Mouse (Mus musculus) kidney, embryonic 15.5 days (tissue): ENCODE data around the gene Ccnl1. TPM values are rescaled to one million over a fixed set of nuclear protein-coding genes. Genes with fewer than 3 reads are reported as not detected.

Experiments used
- ATAC-seq: fragments of 200-750 bp; cut with Nextera tagmentation; replicated peaks from 2 replicates; pipeline ENCODE4 v1.8.0; 2017; ENCODE audit warnings: moderate TSS enrichment; ENCODE audit not compliant: low FRiP score
- H3K27ac ChIP-seq: fragments of 300-500 bp; sonication (generic); 2 replicates; pipeline ENCODE4 v1.5.1; 2015; ENCODE audit warnings: mild to moderate bottlenecking, inconsistent platforms
- H3K27me3 ChIP-seq: fragments of 300-500 bp; sonication (generic); 2 replicates; pipeline ENCODE4 v1.6.1; 2015; ENCODE audit warnings: inconsistent platforms
- H3K36me3 ChIP-seq: fragments of 300-500 bp; sonication (generic); 2 replicates; pipeline ENCODE4 v1.6.1; 2015; ENCODE audit warnings: inconsistent platforms
- H3K4me1 ChIP-seq: fragments of 300-500 bp; sonication (generic); 2 replicates; pipeline ENCODE4 v1.6.1; 2015; ENCODE audit warnings: inconsistent platforms
- H3K4me2 ChIP-seq: fragments of 300-500 bp; sonication (generic); 2 replicates; pipeline ENCODE4 v1.6.1; 2015; ENCODE audit warnings: moderate library complexity, mild to moderate bottlenecking, inconsistent platforms
- H3K4me3 ChIP-seq: fragments of 300-500 bp; sonication (generic); replicated peaks from 2 replicates; pipeline ENCODE4 v1.5.1; 2015; ENCODE audit warnings: mild to moderate bottlenecking, inconsistent platforms
- H3K9ac ChIP-seq: fragments of 300-500 bp; sonication (generic); 2 replicates; pipeline ENCODE4 v1.6.1; 2015; ENCODE audit warnings: mild to moderate bottlenecking, inconsistent platforms
- H3K9me3 ChIP-seq: fragments of 300-500 bp; sonication (generic); replicated peaks from 2 replicates; pipeline ENCODE4 v1.6.1; 2016; ENCODE audit warnings: inconsistent platforms
- WGBS: fragments of 180-500 bp; shearing (Covaris S2); methylation state at CpG from one replicate; pipeline ENCODE4 v1.1.7; 2015; ENCODE audit warnings: mixed read lengths; 5-methylcytosine and 5-hydroxymethylcytosine counted together
- polyA plus RNA-seq: library from polyadenylated mRNA; unstranded; fragments of >200 nt; fragmentation: Nextera tagmentation; extraction: Ambion mirVana; gene quantifications from 2 replicates; pipeline ENCODE4 v1.2.1, GENCODE M21; 2015

The Ccnl1 gene
- polyA plus RNA-seq, 1 experiment from 2014 or later: 101 TPM

GRCm38 (mm10) chr3:65912217-65912616, 45.8 kb downstream of the Ccnl1 start:
- no peaks in the 10 kb centered on the region for H3K27me3 ChIP-seq
- WGBS: 79% methylated on average over 11 of the region's 11 CpGs
- no peak overlapping the region for H3K9ac ChIP-seq
- no peaks in the 10 kb centered on the region for H3K36me3 ChIP-seq
- no peak overlapping the region for H3K27ac ChIP-seq
- H3K9me3 ChIP-seq: no peaks in the 10 kb centered on the region
- no peak for ATAC-seq
- no peak overlapping the region for H3K4me2 ChIP-seq
- no peaks in the 10 kb centered on the region for H3K4me1 ChIP-seq
- no peak overlapping the region for H3K4me3 ChIP-seq

- Histone ChIP-seq H3K36me3 (no peaks in the 10 kb centered on the region), H3K4me1 (no peaks in the 10 kb centered on the region), H3K27me3 (no peaks in the 10 kb centered on the region), H3K27ac (no peak overlapping the region), H3K4me2 (no peak overlapping the region), H3K9ac (no peak overlapping the region), H3K4me3 (no peak overlapping the region), H3K9me3 (no peaks in the 10 kb centered on the region)
- 92% methylated on average over 3 of the region's 3 CpGs for WGBS
- no peak for ATAC-seq
These were observed 46.8 kb downstream of the Ccnl1 start for GRCm38 (mm10) chr3:65911265-65911664.

- H3K9ac ChIP-seq: no peak overlapping the region
- H3K27ac ChIP-seq: no peak overlapping the region
- no peaks in the 10 kb centered on the region for H3K9me3 ChIP-seq
- H3K27me3 ChIP-seq: no peaks in the 10 kb centered on the region
- H3K4me1 ChIP-seq: peaks cover 13% of the 10 kb centered on the region
- ATAC-seq: no peak
- H3K4me2 ChIP-seq: no peak overlapping the region
- 90% methylated on average over 2 of the region's 2 CpGs for WGBS
- no peaks in the 10 kb centered on the region for H3K36me3 ChIP-seq
- H3K4me3 ChIP-seq: no peak overlapping the region
These were observed 48.6 kb downstream of the Ccnl1 start for GRCm38 (mm10) chr3:65909454-65909853.

- no peak for ATAC-seq
- no peak overlapping the region for H3K9ac ChIP-seq
- H3K4me2 ChIP-seq: no peak overlapping the region
- no peaks in the 10 kb centered on the region for H3K36me3 ChIP-seq
- no peak overlapping the region for H3K27ac ChIP-seq
- no peaks in the 10 kb centered on the region for H3K9me3 ChIP-seq
- no peaks in the 10 kb centered on the region for H3K27me3 ChIP-seq
- H3K4me3 ChIP-seq: no peak overlapping the region
- peaks cover 17% of the 10 kb centered on the region for H3K4me1 ChIP-seq
- WGBS: 95% methylated on average over 4 of the region's 4 CpGs
These were observed 50.5 kb downstream of the Ccnl1 start for GRCm38 (mm10) chr3:65907536-65907935.

GRCm38 (mm10) chr3:65905281-65906169, 52.5 kb downstream of the Ccnl1 start:
- no peak for ATAC-seq
- H3K27ac ChIP-seq: no peak overlapping the region

GRCm38 (mm10) chr3:65904711-65905110, 53.3 kb downstream of the Ccnl1 start:
- H3K4me1 ChIP-seq: peaks cover 17% of the 10 kb centered on the region
- H3K27me3 ChIP-seq: no peaks in the 10 kb centered on the region
- H3K27ac ChIP-seq: 0 out of 2 replicates have a peak overlapping the region, but pooled peaks have one; percentile 3
- H3K9ac ChIP-seq: no peak overlapping the region
- no peak overlapping the region for H3K4me2 ChIP-seq
- WGBS: 18% methylated on average over 6 of the region's 6 CpGs
- 0 out of 2 replicates have a peak, but pooled peaks have one; percentile 29 for ATAC-seq
- H3K9me3 ChIP-seq: no peaks in the 10 kb centered on the region
- H3K4me3 ChIP-seq: no peak overlapping the region
- H3K36me3 ChIP-seq: no peaks in the 10 kb centered on the region

More at GRCm38 (mm10) chr3:65905281-65906169, 52.5 kb downstream of the Ccnl1 start:
- H3K27me3 ChIP-seq: no peaks in the 10 kb centered on the region
- no peaks in the 10 kb centered on the region for H3K9me3 ChIP-seq
- no peak overlapping the region for H3K4me3 ChIP-seq
- no peaks in the 10 kb centered on the region for H3K36me3 ChIP-seq
- H3K4me2 ChIP-seq: no peak overlapping the region
- peaks cover 17% of the 10 kb centered on the region for H3K4me1 ChIP-seq
- no peak overlapping the region for H3K9ac ChIP-seq
- 41% methylated on average over 7 of the region's 7 CpGs for WGBS

GRCm38 (mm10) chr3:65904106-65904505, 53.9 kb downstream of the Ccnl1 start:
- Histone ChIP-seq H3K9ac (no peak overlapping the region), H3K4me3 (no peak overlapping the region), H3K4me2 (no peak overlapping the region), H3K9me3 (no peaks in the 10 kb centered on the region), H3K27ac (no peak overlapping the region), H3K4me1 (peaks cover 17% of the 10 kb centered on the region), H3K36me3 (no peaks in the 10 kb centered on the region), H3K27me3 (no peaks in the 10 kb centered on the region)
- WGBS: 8% methylated on average over 4 of the region's 4 CpGs
- no peak; the same call in 1 of the 2 replicates for ATAC-seq

GRCm38 (mm10) chr3:65898598-65899278, 59.3 kb downstream of the Ccnl1 start:
- 65% methylated on average over 8 of the region's 8 CpGs for WGBS
- H3K9ac ChIP-seq: no peak overlapping the region
- ATAC-seq: no peak

GRCm38 (mm10) chr3:65897233-65897993, 60.6 kb downstream of the Ccnl1 start:
- H3K9ac ChIP-seq: no peak overlapping the region
- no peaks in the 10 kb centered on the region for H3K9me3 ChIP-seq
- no peaks in the 10 kb centered on the region for H3K27me3 ChIP-seq
- no peak overlapping the region for H3K4me2 ChIP-seq
- no peak for ATAC-seq
- no peaks in the 10 kb centered on the region for H3K36me3 ChIP-seq
- no peaks in the 10 kb centered on the region for H3K4me1 ChIP-seq
- H3K4me3 ChIP-seq: no peak overlapping the region
- H3K27ac ChIP-seq: no peak overlapping the region
- WGBS: 51% methylated on average over 3 of the region's 3 CpGs

More at GRCm38 (mm10) chr3:65898598-65899278, 59.3 kb downstream of the Ccnl1 start:
- H3K27ac ChIP-seq: no peak overlapping the region
- no peaks in the 10 kb centered on the region for H3K4me1 ChIP-seq
- H3K36me3 ChIP-seq: no peaks in the 10 kb centered on the region
- H3K4me2 ChIP-seq: no peak overlapping the region
- no peaks in the 10 kb centered on the region for H3K27me3 ChIP-seq
- H3K9me3 ChIP-seq: no peaks in the 10 kb centered on the region
- H3K4me3 ChIP-seq: no peak overlapping the region
